Mouse (Mus musculus) intestine, embryonic 15.5 days (tissue): ENCODE results near the gene Foxl2. TPM values are rescaled to one million over a fixed set of nuclear protein-coding genes. Genes with fewer than 3 reads are reported as not detected.

Experiments used
- ATAC-seq: fragments of 200-750 bp; cut with Nextera tagmentation; 2 replicates; pipeline ENCODE4 v1.8.0; 2017; ENCODE audit warnings: moderate TSS enrichment, moderate library complexity
- H3K27ac ChIP-seq: fragments of 300-500 bp; sonication (generic); 2 replicates; pipeline ENCODE4 v1.5.1; 2015; ENCODE audit warnings: mild to moderate bottlenecking, inconsistent platforms
- H3K27me3 ChIP-seq: fragments of 300-500 bp; sonication (generic); replicated peaks from 2 replicates; pipeline ENCODE4 v1.6.1; 2015; ENCODE audit warnings: inconsistent platforms
- H3K36me3 ChIP-seq: fragments of 300-500 bp; sonication (generic); 2 replicates; pipeline ENCODE4 v1.6.1; 2015; ENCODE audit warnings: inconsistent platforms
- H3K4me1 ChIP-seq: fragments of 300-500 bp; sonication (generic); replicated peaks from 2 replicates; pipeline ENCODE4 v1.6.1; 2015; ENCODE audit warnings: inconsistent platforms
- H3K4me2 ChIP-seq: fragments of 300-500 bp; sonication (generic); replicated peaks from 2 replicates; pipeline ENCODE4 v1.6.1; 2015; ENCODE audit warnings: mild to moderate bottlenecking, inconsistent platforms
- H3K4me3 ChIP-seq: fragments of 300-500 bp; sonication (generic); replicated peaks from 2 replicates; pipeline ENCODE4 v1.5.1; 2015; ENCODE audit warnings: inconsistent platforms
- H3K9ac ChIP-seq: fragments of 300-500 bp; sonication (generic); 2 replicates; pipeline ENCODE4 v1.6.1; 2015; ENCODE audit warnings: inconsistent platforms
- H3K9me3 ChIP-seq: fragments of 300-500 bp; sonication (generic); 2 replicates; pipeline ENCODE4 v1.6.1; 2016; ENCODE audit warnings: inconsistent platforms
- WGBS: fragments of 180-500 bp; shearing (Covaris S2); methylation state at CpG from one replicate; pipeline ENCODE4 v1.1.7; 2015; 5-methylcytosine and 5-hydroxymethylcytosine counted together
- polyA plus RNA-seq: library from polyadenylated mRNA; unstranded; fragments of >200 nt; fragmentation: Nextera tagmentation; extraction: Ambion mirVana; gene quantifications from 2 replicates; pipeline ENCODE4 v1.2.1, GENCODE M21; 2015

Foxl2 gene
- polyA plus RNA-seq, 1 experiment from 2014 or later: not detected

DNA sequence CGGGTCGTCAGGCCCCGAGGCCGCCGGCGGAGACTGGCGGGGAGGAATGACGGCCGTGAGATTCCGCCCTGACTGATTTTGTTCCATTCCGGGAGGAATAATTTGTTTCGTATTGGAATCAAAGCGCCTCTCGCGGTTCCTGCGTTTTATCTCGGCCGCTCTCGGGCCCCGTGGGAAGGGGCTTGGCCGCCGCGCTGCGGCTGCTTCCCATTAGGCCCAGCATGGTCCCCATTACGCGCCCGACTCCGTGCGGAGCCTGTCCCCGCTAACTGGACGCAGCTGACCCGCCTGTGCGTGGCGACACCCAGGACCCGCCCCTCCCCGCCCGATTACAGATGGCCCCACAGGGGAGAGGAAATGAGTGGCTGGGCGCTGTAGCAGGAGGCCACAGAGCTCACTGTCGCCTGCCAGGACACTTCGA, 18.0 kb downstream of the Foxl2 start:
- peak overlapping the region; percentile 33 for H3K4me3 ChIP-seq
- H3K4me2 ChIP-seq: peak overlapping the region; percentile 76
- WGBS: under 1% methylated on average over 40 of the region's 40 CpGs
- no peaks in the 10 kb centered on the region; the same call in 1 of the 2 replicates for H3K9me3 ChIP-seq
- H3K27me3 ChIP-seq: peaks cover 72% of the 10 kb centered on the region
- no peak overlapping the region for H3K27ac ChIP-seq
- peak; percentile 49; the same call in 1 of the 2 replicates for ATAC-seq
- H3K4me1 ChIP-seq: peaks cover 9% of the 10 kb centered on the region
- H3K9ac ChIP-seq: no peak overlapping the region
- H3K36me3 ChIP-seq: no peaks in the 10 kb centered on the region

- Histone ChIP-seq H3K4me2 (peak overlapping the region; percentile 76), H3K27ac (no peak overlapping the region), H3K9me3 (no peaks in the 10 kb centered on the region; the same call in 1 of the 2 replicates), H3K4me1 (peaks cover 9% of the 10 kb centered on the region), H3K4me3 (peak overlapping the region; percentile 33), H3K9ac (no peak overlapping the region), H3K27me3 (peaks cover 72% of the 10 kb centered on the region), H3K36me3 (no peaks in the 10 kb centered on the region)
- no peak for ATAC-seq
- WGBS: 8% methylated on average over 7 of the region's 7 CpGs
These were observed 18.5 kb downstream of the Foxl2 start for GRCm38 (mm10) chr9:98973561-98973960.

- ATAC-seq: no peak
- Histone ChIP-seq H3K27me3 (peaks cover 58% of the 10 kb centered on the region), H3K9me3 (no peaks in the 10 kb centered on the region; the same call in 1 of the 2 replicates)
These were observed 19.8 kb downstream of the Foxl2 start for GRCm38 (mm10) chr9:98974898-98975297.

GRCm38 (mm10) chr9:98976081-98976480, 21.0 kb downstream of the Foxl2 start:
- 69% methylated on average over 1 of the region's 1 CpGs for WGBS
- H3K36me3 ChIP-seq: no peaks in the 10 kb centered on the region
- ATAC-seq: no peak
- peaks cover 12% of the 10 kb centered on the region for H3K4me1 ChIP-seq
- H3K9me3 ChIP-seq: no peaks in the 10 kb centered on the region; the same call in 1 of the 2 replicates
- H3K9ac ChIP-seq: no peak overlapping the region
- H3K27me3 ChIP-seq: peaks cover 47% of the 10 kb centered on the region
- H3K4me2 ChIP-seq: no peak overlapping the region
- no peak overlapping the region for H3K4me3 ChIP-seq
- no peak overlapping the region for H3K27ac ChIP-seq

More at GRCm38 (mm10) chr9:98974898-98975297, 19.8 kb downstream of the Foxl2 start:
- H3K36me3 ChIP-seq: no peaks in the 10 kb centered on the region
- H3K9ac ChIP-seq: no peak overlapping the region
- H3K4me2 ChIP-seq: no peak overlapping the region
- no peak overlapping the region for H3K27ac ChIP-seq
- H3K4me1 ChIP-seq: peaks cover 10% of the 10 kb centered on the region
- WGBS: 44% methylated on average over 2 of the region's 2 CpGs
- no peak overlapping the region for H3K4me3 ChIP-seq

DNA sequence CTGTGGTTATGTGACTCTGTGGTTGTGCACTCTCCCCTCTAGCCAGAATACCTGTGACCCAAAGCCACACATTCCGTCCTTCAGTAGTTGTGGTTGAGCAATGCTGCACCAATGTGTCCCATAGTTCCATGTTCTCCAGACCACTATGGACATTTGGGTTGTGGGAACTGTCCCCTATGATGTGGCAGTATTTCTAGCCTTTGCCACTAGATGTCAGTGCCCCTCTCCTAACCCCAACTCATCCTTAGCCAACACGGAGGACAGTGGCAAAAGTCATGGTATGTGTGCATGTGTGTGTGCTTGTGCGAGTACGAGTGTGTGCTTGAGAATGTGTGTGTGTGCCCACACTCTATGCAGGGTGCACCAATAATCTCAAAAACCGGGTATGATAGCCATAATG, 21.4 kb downstream of the Foxl2 start:
- Histone ChIP-seq H3K36me3 (no peaks in the 10 kb centered on the region), H3K4me3 (no peak overlapping the region), H3K4me1 (peaks cover 12% of the 10 kb centered on the region), H3K4me2 (no peak overlapping the region), H3K9me3 (no peaks in the 10 kb centered on the region), H3K9ac (no peak overlapping the region), H3K27me3 (peaks cover 43% of the 10 kb centered on the region), H3K27ac (no peak overlapping the region)
- 39% methylated on average over 5 of the region's 5 CpGs for WGBS
- ATAC-seq: no peak

DNA sequence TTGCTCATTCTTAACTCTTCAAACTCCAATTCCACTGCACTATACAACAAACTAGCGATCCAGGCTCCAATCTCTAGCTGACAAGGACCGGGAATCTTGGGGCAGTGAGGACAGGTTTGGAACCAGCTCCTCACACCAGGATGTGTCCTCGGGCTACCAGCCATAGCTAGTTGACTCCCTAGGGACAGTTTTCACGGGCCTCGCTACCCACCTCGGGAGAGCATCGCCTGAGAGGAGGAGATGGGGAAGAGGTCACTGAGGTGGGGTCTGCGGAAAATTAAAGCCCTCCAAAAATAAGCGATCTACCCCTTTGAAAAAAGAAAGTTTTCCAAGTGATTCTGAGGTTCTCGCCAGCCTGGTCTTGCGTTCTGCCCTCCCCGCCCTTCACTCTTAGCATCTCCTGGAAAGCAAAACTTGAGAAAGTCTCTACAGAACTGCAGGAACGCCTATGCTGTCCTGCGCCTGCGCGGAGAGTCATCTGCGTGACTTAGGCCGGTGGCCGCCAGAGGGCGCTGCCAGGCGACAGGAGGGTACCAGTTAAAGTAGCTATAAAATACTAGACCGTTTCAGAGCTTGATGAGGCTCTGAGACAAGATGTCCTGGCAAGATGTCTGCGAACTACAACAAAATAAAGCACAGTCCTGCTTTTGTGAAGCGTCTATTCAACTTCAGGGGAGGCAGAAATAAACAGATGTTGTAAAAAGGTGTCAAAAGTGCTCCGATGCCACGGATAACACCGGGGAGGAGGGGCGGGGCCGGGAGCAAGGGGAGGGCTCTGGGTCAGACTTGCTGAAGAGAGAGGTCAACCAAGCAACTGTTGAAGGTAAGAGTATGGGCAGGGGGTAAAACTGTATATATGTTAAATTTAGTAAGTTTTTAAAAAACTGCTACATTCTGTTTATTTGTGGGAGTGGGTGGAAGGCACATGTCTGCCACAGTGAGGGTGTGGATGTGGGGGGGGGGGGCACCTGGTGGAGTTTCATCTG, 24.6 kb downstream of the Foxl2 start:
- H3K4me3 ChIP-seq: peak overlapping the region; percentile 5; the same call in 1 of the 2 replicates
- no peaks in the 10 kb centered on the region for H3K36me3 ChIP-seq
- WGBS: 4% methylated on average over 29 of the region's 29 CpGs
- no peaks in the 10 kb centered on the region for H3K9me3 ChIP-seq
- no peak overlapping the region for H3K27ac ChIP-seq
- ATAC-seq: peak; percentile 84
- H3K4me2 ChIP-seq: peak overlapping the region; percentile 49
- H3K27me3 ChIP-seq: peaks cover 19% of the 10 kb centered on the region
- H3K9ac ChIP-seq: no peak overlapping the region
- H3K4me1 ChIP-seq: peaks cover 3% of the 10 kb centered on the region

DNA sequence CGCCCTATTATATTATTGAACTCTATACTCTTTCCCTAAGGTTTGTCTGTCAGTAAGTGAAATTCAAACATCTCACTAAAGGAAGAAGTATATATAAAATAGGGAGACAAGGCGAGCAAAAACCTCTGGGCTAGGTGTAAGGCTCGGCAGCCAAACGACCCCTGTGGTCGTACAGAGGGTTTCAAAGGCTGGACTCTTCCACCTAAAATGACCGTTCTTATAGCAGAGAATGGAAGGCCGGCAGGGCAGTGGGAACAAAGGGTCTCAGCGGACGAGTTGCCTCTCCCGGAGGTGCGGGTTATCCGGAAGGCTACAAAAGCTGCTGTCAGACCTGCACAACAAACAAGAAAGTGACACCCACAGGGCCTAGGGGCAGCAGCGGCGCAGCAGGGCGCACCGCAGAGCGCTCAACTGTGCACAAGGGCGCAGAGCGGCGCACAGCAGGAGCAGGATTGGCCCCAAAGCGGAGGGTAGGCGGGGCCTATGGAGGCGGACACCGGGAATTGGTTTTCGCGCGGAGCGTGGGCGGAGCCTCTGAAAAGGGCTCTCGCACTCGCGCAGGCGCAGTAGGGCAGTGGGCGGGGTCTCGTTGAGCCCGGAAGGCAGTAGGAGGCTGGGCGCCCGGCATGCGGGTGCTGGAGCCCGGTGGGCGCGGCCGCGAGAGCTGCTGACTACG, 30.9 kb downstream of the Foxl2 start, which contains the start of gene Faim:
Gene Faim, plus strand, starts transcription at position 574 of the 676 bp plus-strand sequence.
- peak within 1 kb of the TSS; percentile 78 for H3K9ac ChIP-seq
- peak within 1 kb of the TSS; percentile 86 for H3K4me2 ChIP-seq
- WGBS: 2% methylated on average over 44 of the region's 45 CpGs
- H3K27ac ChIP-seq: 0 out of 2 replicates have a peak within 1 kb of the TSS, but pooled peaks have one; percentile 44
- H3K36me3 ChIP-seq: no peaks in the 10 kb centered on the region
- no peaks in the 10 kb centered on the region for H3K4me1 ChIP-seq
- ATAC-seq: peak; percentile 99
- H3K4me3 ChIP-seq: peak within 1 kb of the TSS; percentile 84
- peaks cover 2% of the 10 kb centered on the region; the same call in 1 of the 2 replicates for H3K27me3 ChIP-seq
- no peaks in the 10 kb centered on the region for H3K9me3 ChIP-seq

DNA sequence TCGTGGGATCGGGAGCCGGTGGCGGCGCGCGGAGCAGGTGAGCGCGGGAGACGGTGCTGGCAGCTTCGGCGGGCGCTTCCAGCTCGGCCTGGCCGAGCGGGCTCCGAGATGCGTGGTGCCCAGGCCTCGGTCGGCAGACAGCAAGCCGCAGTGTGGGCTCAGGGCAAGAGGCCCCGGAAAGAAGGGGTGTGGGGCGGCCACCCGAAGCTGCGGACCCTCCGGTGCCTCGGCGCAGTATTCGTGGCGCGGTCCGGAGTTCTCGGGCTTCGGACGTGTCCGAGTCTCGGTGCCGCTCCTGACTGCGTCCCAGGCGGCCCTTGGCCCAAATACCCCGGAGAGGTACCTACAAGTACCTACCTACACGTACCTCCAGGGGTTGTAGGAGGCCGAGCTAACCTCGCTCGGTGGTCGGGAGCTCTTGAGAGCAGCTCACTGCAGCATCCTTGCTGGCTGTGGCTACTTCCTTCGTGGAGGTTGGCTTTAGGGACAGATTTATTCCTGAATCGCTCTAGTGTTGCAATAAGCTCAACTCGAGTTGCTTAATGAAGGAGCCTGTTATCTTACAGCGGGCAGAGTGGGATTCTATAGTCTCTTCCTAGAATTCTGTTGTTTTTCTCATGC, 31.5 kb downstream of the Foxl2 start:
- Histone ChIP-seq H3K4me1 (no peaks in the 10 kb centered on the region), H3K27me3 (peaks cover 2% of the 10 kb centered on the region; the same call in 1 of the 2 replicates), H3K4me2 (peak overlapping the region; percentile 86), H3K4me3 (peak overlapping the region; percentile 84), H3K27ac (0 out of 2 replicates have a peak overlapping the region, but pooled peaks have one; percentile 44), H3K36me3 (no peaks in the 10 kb centered on the region), H3K9me3 (no peaks in the 10 kb centered on the region), H3K9ac (peak overlapping the region; percentile 78)
- under 1% methylated on average over 50 of the region's 50 CpGs for WGBS
- ATAC-seq: peak; percentile 56

DNA sequence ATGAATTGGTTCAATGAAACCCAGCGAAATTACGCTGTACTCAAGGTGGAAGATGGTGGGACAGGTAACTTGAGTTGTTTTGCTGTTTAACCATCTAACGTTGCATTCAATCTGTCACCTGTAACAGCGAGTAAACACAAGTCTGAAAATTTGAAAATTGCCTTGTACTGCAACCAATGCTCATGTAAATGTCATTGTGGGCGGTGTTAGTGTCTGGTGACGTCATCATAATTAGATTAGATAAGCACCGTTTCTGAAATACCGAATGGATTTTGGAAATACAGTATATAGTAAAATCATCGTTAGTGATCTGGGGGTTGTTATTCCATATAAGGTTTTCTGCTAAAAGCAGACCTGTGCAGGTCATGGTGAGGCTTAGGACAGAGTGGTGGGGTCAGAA, 32.0 kb downstream of the Foxl2 start:
- H3K36me3 ChIP-seq: no peaks in the 10 kb centered on the region
- H3K4me3 ChIP-seq: peak overlapping the region; percentile 84
- peaks cover under 1% of the 10 kb centered on the region; the same call in 1 of the 2 replicates for H3K27me3 ChIP-seq
- no peaks in the 10 kb centered on the region for H3K9me3 ChIP-seq
- H3K4me1 ChIP-seq: no peaks in the 10 kb centered on the region
- ATAC-seq: no peak
- peak overlapping the region; percentile 86 for H3K4me2 ChIP-seq
- H3K9ac ChIP-seq: no peak overlapping the region
- H3K27ac ChIP-seq: no peak overlapping the region
- 40% methylated on average over 9 of the region's 9 CpGs for WGBS

DNA sequence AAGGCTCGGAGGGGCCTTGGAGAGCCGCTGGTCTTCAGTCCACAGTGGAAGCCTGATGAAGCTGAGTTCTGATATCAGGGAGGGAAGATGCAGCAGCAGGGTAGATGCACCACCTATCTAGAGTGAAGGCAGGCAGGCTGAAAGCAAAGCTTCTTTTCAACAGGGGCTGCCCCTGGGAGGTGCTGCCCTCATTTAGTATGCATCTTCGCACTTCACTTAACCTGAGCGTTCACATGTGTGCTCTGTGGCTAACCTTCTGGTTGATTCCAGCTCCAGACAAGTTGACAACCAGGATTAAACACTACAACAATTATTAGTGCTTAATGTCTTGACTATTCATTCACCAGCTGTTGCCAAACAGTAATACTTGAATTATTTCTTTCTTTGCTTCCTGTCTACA, 39.0 kb downstream of the Foxl2 start:
- WGBS: 90% methylated on average over 4 of the region's 4 CpGs
- no peak overlapping the region for H3K9ac ChIP-seq
- H3K4me1 ChIP-seq: no peaks in the 10 kb centered on the region
- H3K27me3 ChIP-seq: no peaks in the 10 kb centered on the region
- 0 out of 2 replicates have a peak, but pooled peaks cover 3% of the 10 kb centered on the region for H3K36me3 ChIP-seq
- H3K9me3 ChIP-seq: no peaks in the 10 kb centered on the region
- no peak overlapping the region for H3K4me2 ChIP-seq
- H3K27ac ChIP-seq: no peak overlapping the region
- no peak overlapping the region for H3K4me3 ChIP-seq
- ATAC-seq: no peak

DNA sequence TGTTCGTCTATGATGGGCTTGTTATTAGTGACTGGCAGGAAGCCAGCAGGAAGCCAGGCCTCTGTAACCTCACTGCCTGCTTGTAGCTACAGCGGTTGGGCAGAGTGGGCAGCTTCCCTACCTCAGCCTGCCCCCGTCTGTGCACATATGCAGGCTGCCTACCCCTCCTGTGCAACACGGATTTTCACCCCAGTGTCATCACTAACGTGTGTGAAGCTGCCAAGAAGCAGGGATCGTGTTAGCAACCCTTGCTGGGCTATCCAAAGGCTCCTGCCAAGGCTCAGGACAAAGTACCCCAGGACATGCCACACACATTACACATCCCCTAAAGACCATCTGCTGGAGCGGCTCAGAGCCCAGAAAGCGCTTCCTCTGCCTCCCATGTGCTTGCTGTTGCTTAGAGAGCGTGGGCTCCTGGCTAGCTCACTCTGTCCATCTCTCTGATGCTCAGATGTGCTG, 44.8 kb downstream of the Foxl2 start:
- H3K4me1 ChIP-seq: no peaks in the 10 kb centered on the region
- no peak overlapping the region for H3K27ac ChIP-seq
- no peaks in the 10 kb centered on the region for H3K9me3 ChIP-seq
- H3K4me2 ChIP-seq: no peak overlapping the region
- WGBS: 78% methylated on average over 9 of the region's 9 CpGs
- no peak for ATAC-seq
- H3K9ac ChIP-seq: no peak overlapping the region
- H3K27me3 ChIP-seq: no peaks in the 10 kb centered on the region
- H3K4me3 ChIP-seq: no peak overlapping the region
- H3K36me3 ChIP-seq: no peaks in the 10 kb centered on the region
